Mouse (Mus musculus) embryonic facial prominence, embryonic 12.5 days (tissue): ENCODE measurements around the gene Tgif2. TPM values are rescaled to one million over a fixed set of nuclear protein-coding genes. Genes with fewer than 3 reads are reported as not detected.
"Not testable (repeated sequence)": the region's sequence is repeated elsewhere in the genome, so short reads cannot be mapped to it uniquely, and the experiment has no call there.

Source experiments
- ATAC-seq: fragments of 200-750 bp; cut with Nextera tagmentation; 2 replicates; pipeline ENCODE4 v1.8.0; 2017; ENCODE audit not compliant: insufficient number of reproducible peaks, insufficient read depth, low FRiP score, low TSS enrichment
- H3K27ac ChIP-seq: fragments of 300-500 bp; sonication (generic); 2 replicates; pipeline ENCODE4 v1.5.1; 2016; ENCODE audit warnings: mild to moderate bottlenecking
- H3K27me3 ChIP-seq: fragments of 300-500 bp; sonication (generic); 2 replicates; pipeline ENCODE4 v1.6.1; 2016; ENCODE audit warnings: mild to moderate bottlenecking, moderate library complexity
- H3K36me3 ChIP-seq: fragments of 300-500 bp; sonication (generic); 2 replicates; pipeline ENCODE4 v1.6.1; 2016; ENCODE audit warnings: mild to moderate bottlenecking
- H3K4me1 ChIP-seq: fragments of 300-500 bp; sonication (generic); 2 replicates; pipeline ENCODE4 v1.6.1; 2016
- H3K4me2 ChIP-seq: fragments of 300-500 bp; sonication (generic); replicated peaks from 2 replicates; pipeline ENCODE4 v1.6.1; 2016; ENCODE audit warnings: mild to moderate bottlenecking, moderate library complexity
- H3K4me3 ChIP-seq: fragments of 300-500 bp; sonication (generic); 2 replicates; pipeline ENCODE4 v1.5.1; 2016; ENCODE audit warnings: mild to moderate bottlenecking
- H3K9ac ChIP-seq: fragments of 300-500 bp; sonication (generic); 2 replicates; pipeline ENCODE4 v1.6.1; 2016; ENCODE audit warnings: mild to moderate bottlenecking, moderate library complexity
- H3K9me3 ChIP-seq: fragments of 300-500 bp; sonication (generic); 2 replicates; pipeline ENCODE4 v1.6.1; 2016; ENCODE audit warnings: mild to moderate bottlenecking, moderate library complexity
- WGBS: fragments of 180-500 bp; shearing (Covaris S2); methylation state at CpG from one replicate; pipeline ENCODE4 v1.1.7; 2016; 5-methylcytosine and 5-hydroxymethylcytosine counted together
- polyA plus RNA-seq: library from polyadenylated mRNA; unstranded; fragments of >200 nt; fragmentation: Nextera tagmentation; extraction: Ambion mirVana; gene quantifications from 2 replicates; pipeline ENCODE4 v1.2.1, GENCODE M21; 2016

Tgif2 gene
- 89.5 and 95.1 TPM in 2 replicates for polyA plus RNA-seq

- peak; percentile 81 for ATAC-seq
- H3K9me3 ChIP-seq: no peaks in the 10 kb centered on the region
- WGBS: 1% methylated on average over 51 of the region's 61 CpGs
- peak within 1 kb of the TSS; percentile 88 for H3K9ac ChIP-seq
- peak within 1 kb of the TSS; percentile 93 for H3K4me3 ChIP-seq
- peaks cover 32% of the 10 kb centered on the region for H3K4me1 ChIP-seq
- peaks cover 26% of the 10 kb centered on the region for H3K36me3 ChIP-seq
- peak within 1 kb of the TSS; percentile 82 for H3K4me2 ChIP-seq
- peak within 1 kb of the TSS; percentile 97 for H3K27ac ChIP-seq
- H3K27me3 ChIP-seq: no peaks in the 10 kb centered on the region
Observed at GRCm38 (mm10) chr2:156839319-156840191, at the start of gene Tgif2. Tgif2 (plus strand) TSS chr2:156840007.

- H3K4me1 ChIP-seq: no peaks in the 10 kb centered on the region
- no peaks in the 10 kb centered on the region for H3K9me3 ChIP-seq
- ATAC-seq: no peak
- H3K4me3 ChIP-seq: no peak overlapping the region
- no peak overlapping the region for H3K9ac ChIP-seq
- H3K4me2 ChIP-seq: no peak overlapping the region
- no peaks in the 10 kb centered on the region for H3K27me3 ChIP-seq
- H3K36me3 ChIP-seq: no peaks in the 10 kb centered on the region
- WGBS: 79% methylated on average over 1 of the region's 1 CpGs
- no peak overlapping the region for H3K27ac ChIP-seq
Observed at GRCm38 (mm10) chr2:156798516-156798915, 41.3 kb upstream of the Tgif2 start.

GRCm38 (mm10) chr2:156801045-156801444, 38.8 kb upstream of the Tgif2 start:
- Histone ChIP-seq H3K4me2 (no peak overlapping the region), H3K9ac (no peak overlapping the region), H3K4me3 (no peak overlapping the region), H3K27ac (no peak overlapping the region), H3K4me1 (no peaks in the 10 kb centered on the region), H3K9me3 (no peaks in the 10 kb centered on the region), H3K27me3 (no peaks in the 10 kb centered on the region), H3K36me3 (no peaks in the 10 kb centered on the region)
- no peak for ATAC-seq
- WGBS: 70% methylated on average over 4 of the region's 4 CpGs

GRCm38 (mm10) chr2:156802116-156802515, 37.7 kb upstream of the Tgif2 start:
- not testable (repeated sequence) for H3K27ac ChIP-seq, H3K9me3 ChIP-seq
- WGBS: 48% methylated on average over 9 of the region's 9 CpGs

GRCm38 (mm10) chr2:156803698-156804372, 36.0 kb upstream of the Tgif2 start:
- no peak overlapping the region for H3K9ac ChIP-seq
- H3K36me3 ChIP-seq: no peaks in the 10 kb centered on the region
- 69% methylated on average over 4 of the region's 4 CpGs for WGBS
- H3K9me3 ChIP-seq: no peaks in the 10 kb centered on the region
- H3K27me3 ChIP-seq: no peaks in the 10 kb centered on the region
- no peak overlapping the region for H3K4me3 ChIP-seq
- H3K4me1 ChIP-seq: no peaks in the 10 kb centered on the region
- ATAC-seq: no peak
- no peak overlapping the region for H3K4me2 ChIP-seq
- no peak overlapping the region for H3K27ac ChIP-seq

More at GRCm38 (mm10) chr2:156802116-156802515, 37.7 kb upstream of the Tgif2 start:
- H3K4me1 ChIP-seq, ATAC-seq, H3K4me2 ChIP-seq, H3K36me3 ChIP-seq, H3K4me3 ChIP-seq, H3K27me3 ChIP-seq, H3K9ac ChIP-seq: not testable (repeated sequence)

- 91% methylated on average over 4 of the region's 4 CpGs for WGBS
- Histone ChIP-seq H3K27me3 (no peaks in the 10 kb centered on the region), H3K27ac (no peak overlapping the region), H3K4me3 (no peak overlapping the region), H3K9me3 (no peaks in the 10 kb centered on the region), H3K36me3 (no peaks in the 10 kb centered on the region), H3K9ac (no peak overlapping the region), H3K4me1 (no peaks in the 10 kb centered on the region), H3K4me2 (no peak overlapping the region)
- ATAC-seq: no peak
Observed at GRCm38 (mm10) chr2:156804589-156804988, 35.2 kb upstream of the Tgif2 start.

- no peak for ATAC-seq
- WGBS: 69% methylated on average over 6 of the region's 6 CpGs
Observed at GRCm38 (mm10) chr2:156806886-156807285, 32.9 kb upstream of the Tgif2 start.

GRCm38 (mm10) chr2:156809579-156809978, 30.2 kb upstream of the Tgif2 start:
- Histone ChIP-seq H3K4me1 (peaks cover 5% of the 10 kb centered on the region; the same call in 1 of the 2 replicates), H3K4me3 (no peak overlapping the region), H3K36me3 (no peaks in the 10 kb centered on the region), H3K27me3 (no peaks in the 10 kb centered on the region), H3K27ac (no peak overlapping the region; the same call in 1 of the 2 replicates), H3K9ac (no peak overlapping the region), H3K4me2 (no peak overlapping the region), H3K9me3 (no peaks in the 10 kb centered on the region)
- ATAC-seq: no peak
- WGBS: 47% methylated on average over 2 of the region's 2 CpGs

More at GRCm38 (mm10) chr2:156806886-156807285, 32.9 kb upstream of the Tgif2 start:
- no peak overlapping the region for H3K4me2 ChIP-seq
- H3K27ac ChIP-seq: no peak overlapping the region
- no peaks in the 10 kb centered on the region; the same call in 1 of the 2 replicates for H3K4me1 ChIP-seq
- no peak overlapping the region for H3K9ac ChIP-seq
- H3K27me3 ChIP-seq: no peaks in the 10 kb centered on the region
- H3K4me3 ChIP-seq: no peak overlapping the region
- no peaks in the 10 kb centered on the region for H3K9me3 ChIP-seq
- no peaks in the 10 kb centered on the region for H3K36me3 ChIP-seq

GRCm38 (mm10) chr2:156810716-156811115, 29.1 kb upstream of the Tgif2 start:
- H3K36me3 ChIP-seq: no peaks in the 10 kb centered on the region
- no peaks in the 10 kb centered on the region for H3K27me3 ChIP-seq
- no peak for ATAC-seq
- no peak overlapping the region for H3K27ac ChIP-seq
- no peak overlapping the region for H3K9ac ChIP-seq
- WGBS: 97% methylated on average over 9 of the region's 10 CpGs
- H3K4me2 ChIP-seq: no peak overlapping the region
- H3K4me3 ChIP-seq: no peak overlapping the region
- no peaks in the 10 kb centered on the region for H3K9me3 ChIP-seq
- H3K4me1 ChIP-seq: peaks cover 14% of the 10 kb centered on the region; the same call in 1 of the 2 replicates

- H3K9me3 ChIP-seq: no peaks in the 10 kb centered on the region
- no peak for ATAC-seq
- H3K9ac ChIP-seq: no peak overlapping the region
- no peaks in the 10 kb centered on the region for H3K27me3 ChIP-seq
- peaks cover 14% of the 10 kb centered on the region; the same call in 1 of the 2 replicates for H3K4me1 ChIP-seq
- 58% methylated on average over 5 of the region's 5 CpGs for WGBS
- no peak overlapping the region for H3K27ac ChIP-seq
- H3K4me3 ChIP-seq: no peak overlapping the region
- H3K4me2 ChIP-seq: no peak overlapping the region
- H3K36me3 ChIP-seq: no peaks in the 10 kb centered on the region
Observed at GRCm38 (mm10) chr2:156811556-156811955, 28.3 kb upstream of the Tgif2 start.

GRCm38 (mm10) chr2:156814344-156814801, 25.4 kb upstream of the Tgif2 start:
- Histone ChIP-seq H3K27me3 (no peaks in the 10 kb centered on the region), H3K36me3 (no peaks in the 10 kb centered on the region), H3K4me3 (no peak overlapping the region), H3K9ac (no peak overlapping the region), H3K4me1 (peaks cover 14% of the 10 kb centered on the region; the same call in 1 of the 2 replicates), H3K4me2 (no peak overlapping the region), H3K27ac (0 out of 2 replicates have a peak overlapping the region, but pooled peaks have one; percentile 30), H3K9me3 (no peaks in the 10 kb centered on the region)
- ATAC-seq: no peak
- 16% methylated on average over 8 of the region's 8 CpGs for WGBS
